Mouse (Mus musculus) liver, postnatal 0 days (tissue): ENCODE data around the gene Adamts9. TPM values are rescaled to one million over a fixed set of nuclear protein-coding genes. Genes with fewer than 3 reads are reported as not detected.
A peak's percentile ranks its signal among the peaks of the same experiment; 100 is the strongest.

Source experiments
- ATAC-seq: fragments of 200-750 bp; cut with Nextera tagmentation; 2 replicates; pipeline ENCODE4 v1.8.0; 2017; ENCODE audit warnings: mild to moderate bottlenecking, moderate library complexity
- DNase-seq: peaks from one replicate; pipeline ENCODE4 v3.0.0-alpha.2; 2016
- H3K27ac ChIP-seq: fragments of 300-500 bp; sonication (generic); 2 replicates; pipeline ENCODE4 v1.5.1; 2014; ENCODE audit warnings: antibody characterized with exemption, moderate library complexity, mild to moderate bottlenecking, low read depth
- H3K27me3 ChIP-seq: fragments of 300-500 bp; sonication (generic); 2 replicates; pipeline ENCODE4 v1.6.1; 2014; ENCODE audit warnings: low read length, control low read depth, mixed read lengths; ENCODE audit not compliant: insufficient read depth
- H3K36me3 ChIP-seq: fragments of 300-500 bp; sonication (generic); replicated peaks from 2 replicates; pipeline ENCODE4 v1.6.1; 2014; ENCODE audit warnings: mild to moderate bottlenecking, control low read depth, low read length, moderate library complexity, mixed read lengths; ENCODE audit not compliant: insufficient read depth
- H3K4me1 ChIP-seq: fragments of 300-500 bp; sonication (generic); 2 replicates; pipeline ENCODE4 v1.6.1; 2014; ENCODE audit warnings: antibody characterized with exemption, mild to moderate bottlenecking, control low read depth; ENCODE audit not compliant: insufficient read depth
- H3K4me2 ChIP-seq: fragments of 300-500 bp; sonication (generic); 2 replicates; pipeline ENCODE4 v1.6.1; 2014; ENCODE audit warnings: low read depth, mild to moderate bottlenecking, low read length, moderate library complexity, mixed read lengths
- H3K4me3 ChIP-seq: fragments of 300-500 bp; sonication (generic); 2 replicates; pipeline ENCODE4 v1.5.1; 2014; ENCODE audit warnings: low read depth, low read length
- H3K9ac ChIP-seq: fragments of 300-500 bp; sonication (generic); replicated peaks from 2 replicates; pipeline ENCODE4 v1.6.1; 2014; ENCODE audit warnings: mild to moderate bottlenecking, moderate library complexity
- H3K9me3 ChIP-seq: fragments of 300-500 bp; sonication (generic); 2 replicates; pipeline ENCODE4 v1.6.1; 2016; ENCODE audit warnings: mild to moderate bottlenecking, control low read depth, low read length, mixed read lengths
- CTCF ChIP-seq: sonication (generic); IDR thresholded peaks from 2 replicates; pipeline ENCODE4 v1.5.1; 2016; ENCODE audit warnings: antibody characterized with exemption, low read depth
- EP300 ChIP-seq: IDR thresholded peaks from 2 replicates; pipeline ENCODE4 v1.6.1; 2016; ENCODE audit warnings: antibody characterized with exemption, low read depth, mild to moderate bottlenecking
- WGBS: fragments of 180-500 bp; shearing (Covaris S2); extraction: QIAGEN DNeasy Blood & Tissue Kit; methylation state at CpG from one replicate; pipeline ENCODE4 v1.1.7; 2014; ENCODE audit not compliant: insufficient replicate concordance; 5-methylcytosine and 5-hydroxymethylcytosine counted together
- polyA plus RNA-seq: library from polyadenylated mRNA; unstranded; fragments of >200 nt; fragmentation: Nextera tagmentation; extraction: Ambion mirVana; gene quantifications from 2 replicates; pipeline ENCODE4 v1.2.1, GENCODE M21; 2015

Adamts9 gene
- polyA plus RNA-seq, 1 experiment from 2014 or later: 0.96 TPM

GRCm38 (mm10) chr6:92779935-92780205 is 163.4 kb downstream of the Adamts9 start:
- Histone ChIP-seq H3K4me3 (no peak overlapping the region), H3K9me3 (no peaks in the 10 kb centered on the region), H3K27me3 (no peaks in the 10 kb centered on the region), H3K36me3 (no peaks in the 10 kb centered on the region), H3K4me2 (no peak overlapping the region), H3K9ac (no peak overlapping the region), H3K27ac (no peak overlapping the region), H3K4me1 (no peaks in the 10 kb centered on the region)
- DNase-seq (no peak), ATAC-seq (no peak)
- WGBS: 47% methylated on average over 5 of the region's 5 CpGs
- TF ChIP-seq CTCF (no peak), EP300 (no peak)

- Histone ChIP-seq H3K27me3 (no peaks in the 10 kb centered on the region), H3K4me3 (no peak overlapping the region), H3K4me1 (no peaks in the 10 kb centered on the region), H3K27ac (no peak overlapping the region), H3K9ac (no peak overlapping the region), H3K4me2 (no peak overlapping the region), H3K9me3 (no peaks in the 10 kb centered on the region), H3K36me3 (no peaks in the 10 kb centered on the region)
- WGBS: 69% methylated on average over 11 of the region's 11 CpGs
- DNase-seq (no peak), ATAC-seq (no peak)
- no peak for TF ChIP-seq EP300
- no peak for TF ChIP-seq CTCF
Observed at GRCm38 (mm10) chr6:92779140-92779934, 164.0 kb downstream of the Adamts9 start.

DNA sequence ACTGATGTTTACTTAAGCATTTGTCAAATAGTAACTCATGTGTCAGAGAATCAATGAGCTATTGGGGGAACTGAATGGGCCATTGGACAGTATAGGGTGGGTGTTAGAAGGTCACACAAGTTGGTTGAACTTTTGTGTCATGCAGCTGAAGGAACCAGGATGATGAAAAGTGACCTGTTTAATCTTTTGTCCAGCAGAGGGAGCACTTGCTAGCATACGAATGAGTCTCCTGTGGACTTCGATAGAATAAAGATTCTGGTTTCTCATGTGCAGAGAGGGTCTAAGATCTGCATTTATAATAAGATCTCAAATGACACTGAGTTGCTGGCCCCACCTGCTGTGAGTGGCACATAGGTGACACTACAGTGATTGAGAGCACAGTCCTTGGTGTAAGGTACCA is 166.9 kb downstream of the Adamts9 start:
- 8% methylated on average over 2 of the region's 2 CpGs for WGBS
- no peak overlapping the region for H3K4me2 ChIP-seq
- ATAC-seq (no peak), DNase-seq (no peak)
- H3K4me1 ChIP-seq: no peaks in the 10 kb centered on the region
- no peak overlapping the region for H3K9ac ChIP-seq
- no peak overlapping the region for H3K4me3 ChIP-seq
- H3K36me3 ChIP-seq: no peaks in the 10 kb centered on the region
- H3K9me3 ChIP-seq: no peaks in the 10 kb centered on the region
- no peak for TF ChIP-seq EP300
- peak; percentile 69 for TF ChIP-seq CTCF
- H3K27ac ChIP-seq: no peak overlapping the region
- no peaks in the 10 kb centered on the region for H3K27me3 ChIP-seq

DNA sequence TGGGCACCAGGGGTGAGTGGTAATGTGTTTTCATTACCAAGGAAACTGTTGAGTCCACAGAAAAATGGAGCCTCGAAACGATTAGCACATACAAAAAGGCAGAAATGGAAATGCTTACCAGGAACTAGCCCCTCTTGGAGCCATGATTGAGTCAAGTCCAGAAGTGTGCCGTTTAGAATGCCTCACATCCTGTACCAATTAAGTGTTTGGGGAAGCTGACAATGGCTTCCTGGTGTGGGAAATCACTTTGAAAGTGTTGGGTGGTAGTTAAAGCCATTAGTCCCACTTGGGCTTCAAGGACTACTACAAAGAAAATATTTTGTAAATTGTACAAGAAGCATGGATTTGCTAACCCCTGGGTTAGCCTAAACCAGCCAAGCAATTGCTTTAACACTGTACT is 180.9 kb downstream of the Adamts9 start:
- no peak for ATAC-seq
- no peaks in the 10 kb centered on the region for H3K36me3 ChIP-seq
- WGBS: 43% methylated on average over 3 of the region's 3 CpGs
- no peaks in the 10 kb centered on the region for H3K4me1 ChIP-seq
- H3K9ac ChIP-seq: no peak overlapping the region
- no peaks in the 10 kb centered on the region for H3K9me3 ChIP-seq
- no peak overlapping the region for H3K4me3 ChIP-seq
- H3K27ac ChIP-seq: no peak overlapping the region
- TF ChIP-seq EP300 (no peak), CTCF (no peak)
- no peak for DNase-seq
- H3K4me2 ChIP-seq: no peak overlapping the region
- no peaks in the 10 kb centered on the region for H3K27me3 ChIP-seq

- no peak overlapping the region for H3K4me2 ChIP-seq
- no peaks in the 10 kb centered on the region for H3K4me1 ChIP-seq
- no peaks in the 10 kb centered on the region for H3K36me3 ChIP-seq
- TF ChIP-seq EP300 (no peak), CTCF (no peak)
- DNase-seq: no peak
- ATAC-seq: no peak
- no peak overlapping the region for H3K4me3 ChIP-seq
- no peaks in the 10 kb centered on the region for H3K9me3 ChIP-seq
- no peak overlapping the region for H3K9ac ChIP-seq
- no peak overlapping the region for H3K27ac ChIP-seq
- H3K27me3 ChIP-seq: no peaks in the 10 kb centered on the region
Observed at GRCm38 (mm10) chr6:92759616-92760015, 183.7 kb downstream of the Adamts9 start.

DNA sequence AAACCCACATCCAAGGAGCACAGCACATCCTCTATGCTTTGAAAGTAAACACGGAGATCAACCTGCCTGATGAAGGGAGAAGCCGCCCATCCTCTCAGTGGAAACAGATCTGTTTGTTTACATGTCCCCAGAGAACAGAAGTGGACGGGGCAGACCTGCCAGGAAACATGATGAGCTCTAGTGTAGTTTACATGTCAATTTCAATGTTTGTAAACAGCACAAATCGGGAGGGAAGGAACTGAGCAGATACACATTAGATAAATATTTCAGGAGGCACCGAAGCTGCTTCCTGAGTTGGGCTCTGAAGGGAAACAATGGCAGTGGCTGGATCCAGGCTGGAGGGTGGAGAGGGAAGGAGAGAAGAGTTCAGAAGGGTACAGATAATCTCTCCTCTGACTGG is 187.5 kb downstream of the Adamts9 start:
- TF ChIP-seq EP300 (no peak), CTCF (no peak)
- no peaks in the 10 kb centered on the region for H3K4me1 ChIP-seq
- H3K4me3 ChIP-seq: no peak overlapping the region
- H3K9me3 ChIP-seq: no peaks in the 10 kb centered on the region
- ATAC-seq (no peak), DNase-seq (no peak)
- H3K27ac ChIP-seq: no peak overlapping the region
- no peak overlapping the region for H3K4me2 ChIP-seq
- H3K36me3 ChIP-seq: no peaks in the 10 kb centered on the region
- 28% methylated on average over 5 of the region's 5 CpGs for WGBS
- no peaks in the 10 kb centered on the region for H3K27me3 ChIP-seq
- H3K9ac ChIP-seq: no peak overlapping the region

DNA sequence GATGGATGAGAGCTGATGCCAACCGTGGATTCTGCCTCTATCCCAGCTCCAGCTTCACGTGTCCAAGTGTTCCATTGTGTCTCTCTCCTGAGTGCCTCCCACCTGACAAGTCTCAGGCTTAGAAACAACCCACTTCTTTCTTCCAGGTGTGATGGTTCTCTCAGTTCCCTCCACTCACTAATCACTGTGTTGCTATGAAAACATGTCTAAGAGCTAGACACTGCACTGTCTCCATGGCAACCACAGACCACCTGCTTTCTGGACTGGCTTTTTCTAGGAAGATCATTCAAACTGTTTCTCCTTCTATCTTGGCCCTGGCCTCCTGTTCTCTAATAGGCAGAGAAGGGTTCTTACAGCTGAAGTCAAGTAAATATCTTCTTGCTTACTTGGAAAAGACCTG is 190.6 kb downstream of the Adamts9 start:
- DNase-seq: no peak
- Histone ChIP-seq H3K36me3 (no peaks in the 10 kb centered on the region), H3K4me3 (no peak overlapping the region), H3K27me3 (no peaks in the 10 kb centered on the region), H3K4me1 (no peaks in the 10 kb centered on the region), H3K27ac (no peak overlapping the region), H3K4me2 (no peak overlapping the region), H3K9ac (no peak overlapping the region), H3K9me3 (no peaks in the 10 kb centered on the region)
- TF ChIP-seq CTCF: no peak
- WGBS: 84% methylated on average over 2 of the region's 2 CpGs
- ATAC-seq: no peak
